Mouse (Mus musculus) cerebellum, postnatal 25 days (tissue): ENCODE data around the gene Eif5.
A peak's percentile ranks its signal among the peaks of the same experiment; 100 is the strongest.

Experiments used
- DNase-seq, 2 experiments: peaks; one replicate each; pipeline ENCODE4 v3.0.0; 2021; ENCODE audit warnings: mixed read lengths in 2 of 2

Eif5 gene

GRCm38 (mm10) chr12:111572406-111572805, 34.6 kb downstream of the Eif5 start:
- no peak for DNase-seq

DNA sequence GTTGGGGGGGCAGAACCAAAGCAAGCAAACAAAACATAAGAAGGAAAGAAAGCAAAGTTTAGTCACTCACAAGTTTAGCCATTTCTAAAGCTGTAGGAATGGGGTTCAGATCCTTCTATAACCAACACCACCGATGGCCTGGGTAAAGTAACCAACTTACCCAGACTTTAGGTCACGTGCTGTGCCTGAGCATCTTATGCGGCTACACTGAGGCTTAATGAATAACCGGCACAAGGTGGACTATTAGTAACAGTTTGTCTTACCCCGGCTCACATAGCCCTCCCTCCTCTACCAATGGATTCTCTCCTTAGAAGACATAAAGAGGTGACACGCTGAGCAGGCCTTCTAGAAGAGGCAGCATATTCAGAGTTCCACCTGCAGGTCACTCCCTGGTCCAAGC, 35.5 kb downstream of the Eif5 start:
- DNase-seq, result no peak

- DNase-seq, result peak; percentile 98 to 99
Observed at GRCm38 (mm10) chr12:111574074-111574886, 36.5 kb downstream of the Eif5 start, which contains the start of gene Mark3. Gene Mark3, plus strand, starts transcription at chr12:111574523.

DNA sequence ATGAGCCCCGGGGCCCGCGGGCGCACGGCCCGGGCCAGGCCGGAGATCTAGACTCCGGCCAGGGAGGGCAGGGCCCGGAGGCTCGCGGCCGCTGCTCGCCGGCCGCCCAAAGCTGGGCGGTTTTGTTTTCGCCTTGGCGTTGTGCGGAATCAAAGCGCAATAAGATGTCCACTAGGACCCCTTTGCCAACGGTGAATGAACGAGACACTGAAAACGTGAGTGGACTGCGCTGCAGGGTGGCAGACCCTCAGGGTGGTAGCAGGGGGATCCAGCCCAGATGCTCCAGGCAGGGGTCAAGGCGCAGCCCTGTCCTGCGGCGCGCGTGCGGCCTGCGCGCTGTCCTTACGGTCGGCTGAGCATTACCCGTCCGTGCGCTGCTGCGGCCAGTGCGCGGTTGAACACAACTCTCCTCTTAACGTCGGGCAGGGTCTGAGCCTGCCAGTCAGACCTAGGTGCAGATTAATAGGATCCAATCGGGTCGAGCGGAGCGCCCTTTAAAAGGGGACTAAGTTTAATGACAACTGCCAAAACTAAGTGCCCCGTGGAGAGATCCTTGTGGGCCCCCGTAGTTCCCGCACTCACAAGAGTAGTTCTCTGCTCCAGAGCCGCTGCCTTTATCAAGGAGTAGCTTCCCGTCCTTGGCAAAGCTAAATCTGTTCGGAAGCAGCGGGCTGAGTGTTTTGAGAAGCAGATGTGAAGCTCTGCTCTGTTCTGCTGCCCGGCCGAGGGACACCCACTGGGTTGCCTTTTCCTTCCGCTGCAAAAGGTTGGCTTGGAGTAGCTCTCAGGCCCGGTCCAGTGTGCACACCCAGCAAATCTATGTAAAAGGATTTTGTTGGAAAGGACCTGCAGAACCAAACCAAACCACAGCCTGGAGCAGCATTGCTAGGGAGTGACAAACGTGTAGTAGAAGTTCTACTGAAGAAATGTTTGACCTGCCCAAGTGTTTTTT, 37.3 kb downstream of the Eif5 start:
- peak; percentile 72 to 77 for DNase-seq

GRCm38 (mm10) chr12:111583058-111583457, 45.2 kb downstream of the Eif5 start:
- DNase-seq, result no peak

DNA sequence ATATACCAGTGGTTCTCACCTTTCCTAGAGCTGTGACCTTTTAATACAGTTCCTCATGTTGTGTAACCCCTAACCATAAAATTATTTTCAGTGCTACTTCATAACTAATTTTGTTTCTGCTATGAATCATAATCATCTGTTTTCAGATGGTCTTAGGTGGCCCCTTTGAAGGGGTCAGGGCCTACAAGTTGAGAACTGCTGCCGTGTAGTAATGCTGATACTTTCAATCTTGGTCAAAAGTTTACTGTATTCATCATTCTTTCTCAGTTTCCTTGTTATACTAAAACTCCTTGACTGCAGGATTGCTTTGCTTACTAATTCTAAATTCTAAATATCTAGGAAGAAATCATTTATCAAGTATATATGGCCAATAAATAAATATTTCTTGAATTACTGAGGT, 46.6 kb downstream of the Eif5 start:
- DNase-seq, result no peak

DNA sequence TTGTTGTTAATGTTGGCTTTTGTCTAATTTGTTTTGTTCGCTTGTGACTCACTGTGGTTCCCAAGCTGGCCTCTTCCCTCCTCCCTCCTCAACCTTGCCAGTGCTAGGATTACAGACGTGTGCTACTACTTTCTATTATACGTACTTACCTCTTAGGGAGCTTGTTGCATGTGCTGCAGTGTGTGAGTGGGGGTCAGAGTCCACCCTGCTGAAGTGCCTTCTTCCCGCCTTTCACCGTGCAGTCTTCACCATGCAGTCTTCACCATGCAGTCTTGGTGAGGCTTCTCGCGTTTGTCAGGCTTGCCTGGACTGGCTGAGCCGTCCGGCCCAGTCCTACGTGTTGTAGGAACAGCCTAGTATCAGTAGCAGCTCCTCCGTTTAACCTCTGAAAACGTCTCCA, 49.4 kb downstream of the Eif5 start:
- no peak for DNase-seq

GRCm38 (mm10) chr12:111592407-111593021, 54.7 kb downstream of the Eif5 start:
- no peak for DNase-seq

GRCm38 (mm10) chr12:111593775-111594174, 56.0 kb downstream of the Eif5 start:
- peak in 1 of 2 experiments; percentile 36 for DNase-seq
